Mouse (Mus musculus): ENCODE data around the gene Trim17.
A peak's percentile ranks its signal among the peaks of the same experiment; 100 is the strongest.

Trim17 gene

DNA sequence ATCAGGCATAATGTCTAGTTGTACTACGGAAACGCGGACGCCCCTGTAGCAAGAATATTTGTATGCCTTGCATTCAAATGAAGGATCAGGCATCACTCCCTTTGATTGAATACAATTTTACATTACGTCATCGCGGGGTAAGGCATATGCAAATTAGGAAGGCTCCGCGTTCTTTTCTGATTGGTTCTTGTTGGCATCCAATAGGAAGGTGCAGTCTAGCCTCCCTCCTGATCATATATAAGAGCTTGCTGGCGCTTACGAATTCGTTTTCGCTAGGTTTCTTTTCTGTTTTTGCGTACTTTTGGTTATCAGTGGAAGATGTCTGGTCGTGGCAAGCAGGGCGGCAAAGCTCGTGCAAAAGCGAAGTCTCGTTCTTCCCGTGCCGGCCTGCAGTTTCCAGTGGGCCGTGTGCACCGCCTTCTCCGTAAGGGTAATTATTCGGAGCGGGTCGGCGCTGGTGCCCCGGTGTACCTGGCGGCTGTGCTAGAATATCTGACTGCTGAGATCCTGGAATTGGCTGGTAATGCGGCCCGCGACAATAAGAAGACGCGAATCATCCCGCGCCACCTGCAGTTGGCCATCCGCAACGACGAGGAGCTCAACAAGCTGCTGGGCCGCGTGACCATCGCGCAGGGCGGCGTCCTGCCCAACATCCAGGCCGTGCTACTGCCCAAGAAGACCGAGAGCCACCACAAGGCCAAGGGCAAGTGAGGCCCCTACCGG lies at the start of gene Trim17, which contains the start of gene Hist3h2a:
Gene Trim17, plus strand, starts transcription at position 266 of the 723 bp plus-strand sequence.
Gene Hist3h2a, plus strand, starts transcription at position 266 of the 723 bp plus-strand sequence.
- DNase-seq = peak; percentile 84 to 89

- peak; percentile 29 to 36 for DNase-seq
Measured at GRCm38 (mm10) chr11:58904838-58905237, 49.6 kb upstream of the Trim17 start.

DNA sequence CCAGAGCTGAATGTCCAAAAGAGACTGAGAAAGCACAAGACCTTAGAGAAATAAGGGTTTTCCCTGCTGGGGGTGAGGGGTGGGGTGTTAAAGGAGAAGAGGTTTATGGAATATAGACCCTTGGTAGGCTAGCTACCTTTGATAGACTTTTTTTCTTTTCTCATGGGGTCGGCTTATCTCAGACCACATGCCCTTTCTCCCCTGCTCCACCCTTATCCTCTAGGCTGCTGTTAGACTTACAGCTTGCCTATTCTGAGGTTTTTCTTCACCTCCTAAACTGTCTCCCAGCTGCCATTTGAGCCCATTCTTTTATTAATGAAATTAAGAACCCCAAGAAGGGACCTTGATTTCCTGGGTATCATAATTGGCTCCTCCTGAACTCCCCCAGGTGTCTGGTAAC lies 40.7 kb upstream of the Trim17 start:
- DNase-seq = no peak

- peak; percentile 43 to 51 for DNase-seq
Measured at GRCm38 (mm10) chr11:58914461-58915028, 39.9 kb upstream of the Trim17 start.

DNA sequence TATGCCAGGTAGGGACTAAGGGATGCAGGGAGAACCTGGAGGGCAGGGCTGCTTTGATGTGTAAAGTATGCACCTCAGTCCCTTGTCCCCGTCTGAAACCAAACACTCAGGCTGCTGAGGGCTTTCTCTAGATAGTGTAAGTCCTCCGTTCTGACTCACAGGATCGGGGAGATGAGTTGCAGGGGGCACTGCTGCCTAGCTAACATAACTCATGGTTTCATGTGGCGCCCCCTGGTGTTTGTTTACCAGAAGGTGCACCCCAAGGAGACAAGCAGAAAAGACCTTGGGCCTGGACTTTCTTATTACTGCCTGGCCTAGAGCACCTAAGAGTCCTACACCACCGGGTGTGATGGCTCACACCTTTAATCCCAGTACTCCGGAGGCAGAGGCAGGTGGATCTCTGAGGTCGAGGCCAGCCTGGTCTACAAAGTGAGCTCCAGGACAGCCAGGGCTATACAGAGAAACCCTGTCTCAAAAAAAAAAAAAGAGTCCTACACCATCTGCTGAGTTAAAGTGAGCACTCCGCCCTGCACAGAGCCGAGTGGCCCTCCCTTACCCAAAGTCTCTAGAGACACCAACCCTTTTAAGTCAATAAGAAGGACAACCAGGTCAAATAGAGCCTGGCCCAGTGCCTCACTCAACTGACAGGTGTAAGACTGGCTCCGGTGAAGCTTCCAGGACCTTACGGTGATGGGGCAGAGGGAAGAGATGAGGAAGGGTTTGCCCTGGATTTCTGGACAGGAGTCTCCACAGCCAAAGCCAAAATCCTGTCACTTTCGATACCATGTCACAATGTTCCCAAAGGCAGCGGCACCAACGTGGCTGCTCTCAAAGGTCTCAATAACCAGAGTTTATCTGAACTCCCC lies 37.4 kb upstream of the Trim17 start:
- DNase-seq = peak; percentile 86 to 87

- DNase-seq = no peak
Measured at GRCm38 (mm10) chr11:58917745-58918366, 36.6 kb upstream of the Trim17 start, which contains the start of gene Btnl10. TSS of gene Btnl10 (plus strand) at chr11:58917908.

GRCm38 (mm10) chr11:58918759-58919158 lies 35.7 kb upstream of the Trim17 start:
- no peak for DNase-seq

DNA sequence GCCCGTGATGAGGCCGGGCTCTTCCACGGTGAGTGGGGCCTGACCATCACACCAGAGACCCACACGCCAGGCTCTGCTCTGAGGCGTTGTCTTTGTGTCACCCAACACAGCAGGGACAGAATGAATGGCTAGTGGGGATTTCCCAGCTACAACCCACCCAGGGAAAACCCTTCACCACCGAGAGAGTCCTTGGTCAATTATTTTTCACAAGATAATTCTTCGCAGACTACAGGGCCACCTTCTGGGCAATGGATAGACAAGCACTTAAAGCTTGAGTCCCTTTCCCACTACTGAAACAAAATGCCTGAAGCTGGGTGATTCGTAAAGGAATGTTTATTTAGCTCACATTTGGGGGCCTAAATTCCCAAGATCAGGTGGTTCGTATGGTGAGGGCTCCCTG lies 32.1 kb upstream of the Trim17 start:
- DNase-seq = no peak

GRCm38 (mm10) chr11:58926651-58927050 lies 27.8 kb upstream of the Trim17 start:
- no peak for DNase-seq

DNA sequence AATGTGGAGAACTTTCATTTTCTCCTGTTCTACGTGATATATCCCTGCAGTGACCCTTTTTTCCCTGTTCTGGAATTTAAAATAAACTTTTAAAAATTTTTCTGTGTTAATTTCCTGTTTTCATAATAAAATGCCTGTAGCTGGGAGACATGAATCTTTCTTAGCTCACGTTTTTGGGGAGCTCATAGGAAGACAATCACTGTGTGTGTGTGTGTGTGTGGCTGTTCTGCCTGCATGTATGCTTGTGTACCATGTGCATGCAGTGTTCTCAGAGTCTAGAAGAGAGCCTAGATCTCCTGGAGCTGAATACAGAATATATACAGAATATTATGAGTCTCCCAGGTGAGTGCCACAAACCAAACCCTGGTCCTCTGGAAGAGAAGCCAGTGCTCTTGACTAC lies 27.4 kb upstream of the Trim17 start:
- no peak for DNase-seq

- peak; percentile 84 for DNase-seq
Measured at GRCm38 (mm10) chr11:58927790-58928651, 26.5 kb upstream of the Trim17 start.

DNA sequence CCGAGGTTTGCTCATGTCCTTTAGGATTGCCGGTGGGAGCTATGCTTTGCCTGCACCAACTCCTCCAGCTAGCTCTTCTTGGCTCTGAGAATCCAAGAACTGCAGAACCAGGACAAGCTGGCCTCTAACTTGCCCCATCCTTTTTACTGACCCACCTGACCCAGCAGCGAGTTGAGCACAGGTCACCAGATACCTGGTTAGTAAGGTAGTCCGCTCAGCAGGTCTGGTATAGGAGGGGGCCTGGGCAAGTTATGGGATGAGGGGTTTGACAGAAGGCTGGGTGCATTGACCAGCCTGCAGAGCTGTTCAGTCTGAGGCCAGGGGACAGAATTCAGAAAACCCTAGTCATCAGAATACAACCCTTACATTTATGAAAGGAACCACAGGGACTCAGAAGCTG lies 25.4 kb upstream of the Trim17 start:
- no peak for DNase-seq

DNA sequence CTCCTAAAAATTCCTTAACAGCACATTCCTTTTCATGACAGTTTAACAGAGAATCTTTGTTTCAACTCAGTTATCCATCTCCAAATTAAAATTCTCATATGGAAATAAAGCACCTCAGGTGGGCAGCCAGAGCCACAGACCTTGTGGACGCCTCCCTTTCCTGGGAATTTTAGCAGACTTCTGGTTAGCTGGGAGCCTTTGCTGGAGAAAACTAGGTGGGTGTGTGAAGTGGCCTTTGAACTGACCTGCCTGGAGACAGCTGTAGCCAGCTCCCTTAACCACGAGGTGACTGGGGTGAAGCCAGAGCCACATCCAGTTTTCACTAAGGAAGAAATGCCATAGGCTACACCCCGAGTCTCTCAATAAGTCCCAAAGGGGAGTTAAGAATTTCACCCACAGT lies 24.8 kb upstream of the Trim17 start:
- DNase-seq = no peak

- DNase-seq = no peak
Measured at GRCm38 (mm10) chr11:58930254-58930653, 24.2 kb upstream of the Trim17 start.

- DNase-seq = peak; percentile 39 to 53
Measured at GRCm38 (mm10) chr11:58931576-58931975, 22.9 kb upstream of the Trim17 start.

- no peak for DNase-seq
Measured at GRCm38 (mm10) chr11:58937909-58938308, 16.6 kb upstream of the Trim17 start.

GRCm38 (mm10) chr11:58938322-58939087 lies 16.0 kb upstream of the Trim17 start, which contains the start of gene Rnf187:
TSS of gene Rnf187 (minus strand) at chr11:58938916.
- peak; percentile 90 to 92 for DNase-seq

DNA sequence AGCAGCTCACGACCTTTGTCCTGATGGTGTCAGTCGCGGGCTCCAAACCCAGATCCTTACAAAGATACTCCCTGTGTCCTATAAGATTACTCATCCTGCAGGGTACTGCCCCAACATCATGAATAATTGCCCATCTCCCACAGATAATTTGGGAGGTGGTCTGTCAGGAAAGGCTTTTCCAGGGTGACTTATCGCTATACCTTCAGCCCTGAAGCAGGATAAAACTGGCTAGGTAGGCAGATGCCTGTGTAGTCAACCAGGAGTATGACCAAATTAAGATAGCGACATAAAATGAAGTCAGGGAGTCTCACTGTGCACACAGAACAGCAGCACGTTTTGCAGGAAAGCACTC lies 15.4 kb upstream of the Trim17 start:
- DNase-seq = no peak

GRCm38 (mm10) chr11:58944136-58944535 lies 10.3 kb upstream of the Trim17 start:
- no peak for DNase-seq

- no peak for DNase-seq
Measured at GRCm38 (mm10) chr11:58947306-58947705, 7.2 kb upstream of the Trim17 start.

Data from B cell, adult 2 months (primary cell).